Comparison of ENCODE assay signal across 8 mouse cellular contexts in the genomic region with DNA sequence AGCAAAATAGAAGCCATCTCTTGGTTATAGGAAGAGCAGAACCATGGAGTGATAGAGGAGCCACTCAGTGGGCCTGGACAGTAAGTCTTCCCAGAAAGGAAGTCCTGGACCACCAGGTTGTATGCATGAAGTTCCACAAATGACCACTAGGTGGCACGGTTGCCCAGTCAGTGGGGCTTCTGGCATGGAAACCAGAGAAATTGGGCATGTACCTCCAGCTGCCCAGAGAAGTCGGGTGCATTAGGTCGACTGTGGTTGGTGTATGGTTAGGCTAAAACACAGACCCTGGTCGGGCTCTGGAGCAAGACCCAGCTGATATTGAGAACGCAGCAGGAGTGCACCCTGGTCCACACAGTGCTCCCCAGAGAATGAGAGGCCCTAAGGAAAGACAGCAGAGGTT. TPM values are rescaled to one million over a fixed set of nuclear protein-coding genes. Genes with fewer than 3 reads are reported as not detected.
DNase-seq lines count a peak whose midpoint lies in the region; ATAC-seq and TF ChIP-seq lines count a peak whose summit lies in the region.

No protein-coding gene starts in this region.

- no peaks in the 10 kb centered on the region for H3K9me3 ChIP-seq in limb, embryonic 11.5 days (ENCODE audit: control insufficient read depth, low read length)
- H3K9me3 ChIP-seq in midbrain, embryonic 16.5 days (replicated peaks; ENCODE audit: control insufficient read depth, low read length, poor library complexity, severe bottlenecking), result no peaks in the 10 kb centered on the region

- intact Hi-C loops in gastrocnemius, postnatal 36 days (cut with DNase I), result loop anchor here (5.0 kb wide), 4 partner anchors 79 to 544 kb away; no protein-coding TSS in a partner anchor

- H3K4me2 ChIP-seq in limb, embryonic 11.5 days (ENCODE audit: low read depth, severe bottlenecking), result no peak overlapping the region
- H3K4me2 ChIP-seq in midbrain, embryonic 16.5 days (ENCODE audit: low read length), result no peak overlapping the region

- no peaks in the 10 kb centered on the region for H3K27me3 ChIP-seq in kidney, adult 2 months (replicated peaks; ENCODE audit: control insufficient read depth, insufficient read depth, low read length)
- H3K27me3 ChIP-seq in limb, embryonic 11.5 days (ENCODE audit: control insufficient read depth, insufficient read depth, low read length), result no peaks in the 10 kb centered on the region
- H3K27me3 ChIP-seq in midbrain, embryonic 16.5 days (ENCODE audit: control insufficient read depth, insufficient read depth, low read depth, low read length), result no peaks in the 10 kb centered on the region

- peak; percentile 61 for DNase-seq in 3134 (ENCODE audit: extremely low read depth, insufficient read length, low spot score)
- DNase-seq in adrenal gland, adult 8-10 months, result peak; percentile 67
- DNase-seq in embryo, embryonic 11 days, result peak; percentile 88
- DNase-seq in gastrocnemius, postnatal 36 days, result peak; percentile 73 to 74
- DNase-seq in kidney, adult 2 months, result peak; percentile 81
- DNase-seq in limb, embryonic 11.5 days (ENCODE audit: low spot score), result peak; percentile 96
- DNase-seq in spleen, adult 18-20 months, result peak; percentile 60 to 85

- H3K27ac ChIP-seq in kidney, adult 2 months (ENCODE audit: insufficient read depth, low read depth, low read length), result no peak overlapping the region
- no peak overlapping the region for H3K27ac ChIP-seq in limb, embryonic 11.5 days (replicated peaks; ENCODE audit: low read depth, low read length)
- no peak overlapping the region for H3K27ac ChIP-seq in midbrain, embryonic 16.5 days (ENCODE audit: low read length)

- no peak; the same call in 1 of the 2 replicates for ATAC-seq in limb, embryonic 11.5 days (ENCODE audit: insufficient number of reproducible peaks, low FRiP score, low TSS enrichment, low read depth)
- peak; percentile 49; the same call in 1 of the 2 replicates for ATAC-seq in midbrain, embryonic 16.5 days

- WGBS in kidney, adult 2 months, result 3% methylated on average over 5 of the region's 5 CpGs
- 10% methylated on average over 5 of the region's 5 CpGs for WGBS in limb, embryonic 11.5 days
- WGBS in midbrain, embryonic 16.5 days, result 5% methylated on average over 5 of the region's 5 CpGs

- H3K9ac ChIP-seq in limb, embryonic 11.5 days (ENCODE audit: low read length), result no peak overlapping the region
- no peak overlapping the region for H3K9ac ChIP-seq in midbrain, embryonic 16.5 days (ENCODE audit: low read depth, low read length)

- H3K4me3 ChIP-seq in kidney, adult 2 months (ENCODE audit: insufficient read depth, low read depth, low read length), result no peak overlapping the region
- H3K4me3 ChIP-seq in limb, embryonic 11.5 days (ENCODE audit: low read depth, low read length), result no peak overlapping the region
- no peak overlapping the region for H3K4me3 ChIP-seq in midbrain, embryonic 16.5 days (ENCODE audit: low read depth, low read length)

- TF ChIP-seq CTCF in kidney, adult 2 months (conservative IDR thresholded peaks at IDR 0.05; ENCODE audit: insufficient read depth, insufficient read length, low read depth, low read length), result peak; percentile 98

- no peak for TF ChIP-seq POLR2A in kidney, adult 2 months (IDR thresholded peaks at IDR 0.05; ENCODE audit: low read depth, low read length)

- no peaks in the 10 kb centered on the region for H3K36me3 ChIP-seq in kidney, adult 2 months (ENCODE audit: control insufficient read depth, insufficient read depth, low read length)
- H3K36me3 ChIP-seq in limb, embryonic 11.5 days (ENCODE audit: control insufficient read depth, insufficient read depth, low read length), result no peaks in the 10 kb centered on the region
- no peaks in the 10 kb centered on the region for H3K36me3 ChIP-seq in midbrain, embryonic 16.5 days (ENCODE audit: control insufficient read depth, insufficient read depth, low read length)

- no peaks in the 10 kb centered on the region for H3K4me1 ChIP-seq in kidney, adult 2 months (ENCODE audit: control insufficient read depth, insufficient read depth, low read length)
- no peaks in the 10 kb centered on the region for H3K4me1 ChIP-seq in limb, embryonic 11.5 days (ENCODE audit: control insufficient read depth, insufficient read depth, low read length)
- H3K4me1 ChIP-seq in midbrain, embryonic 16.5 days (ENCODE audit: control insufficient read depth, insufficient read depth, low read length), result no peaks in the 10 kb centered on the region

RNA-seq across cellular contexts. Expression of a gene that starts 38.8 kb away (rescaled TPM):
- total RNA-seq in adrenal gland, adult 8-10 months (2022), result under 1 TPM; 0.43 to 0.74 (median 0.48) TPM
- total RNA-seq in gastrocnemius, postnatal 36 days (2021), result 1 to 10 TPM; 2.5 to 2.7 TPM
- polyA plus RNA-seq in kidney, adult 2 months (2012; rRNA removed), result 0.10 and 0.27 TPM in 2 replicates
- polyA plus RNA-seq in limb, embryonic 11.5 days (2014; fragmentation: Nextera tagmentation; extraction: Ambion mirVana), result 4.3 and 4.7 TPM in 2 replicates
- 0.31 and 0.39 TPM in 2 replicates for polyA plus RNA-seq in midbrain, embryonic 16.5 days (2015; fragmentation: Nextera tagmentation; extraction: Ambion mirVana)
